Mouse (Mus musculus): ENCODE measurements around the gene Ankrd54. TPM values are rescaled to one million over a fixed set of nuclear protein-coding genes. Genes with fewer than 3 reads are reported as not detected.

The Ankrd54 gene
- polyA plus RNA-seq, 1 experiment, result 50.8 TPM

- no peak for DNase-seq (ENCODE audit: low read depth, low spot score)
- 84% methylated on average over 7 of the region's 7 CpGs for WGBS
Observed at GRCm38 (mm10) chr15:79079567-79079966, 16.9 kb upstream of the Ankrd54 start.

GRCm38 (mm10) chr15:79075658-79076365 lies 13.1 kb upstream of the Ankrd54 start:
- 16% methylated on average over 15 of the region's 15 CpGs for WGBS
- DNase-seq (ENCODE audit: low read depth, low spot score), result no peak

GRCm38 (mm10) chr15:79074913-79075532 lies 12.3 kb upstream of the Ankrd54 start, which contains the start of gene Eif3l:
Eif3l (plus strand) TSS chr15:79075179.
- DNase-seq (ENCODE audit: low read depth, low spot score), result peak; percentile 62
- WGBS, result under 1% methylated on average over 49 of the region's 49 CpGs

GRCm38 (mm10) chr15:79074446-79074845 lies 11.8 kb upstream of the Ankrd54 start:
- WGBS, result 35% methylated on average over 10 of the region's 10 CpGs

GRCm38 (mm10) chr15:79073752-79074151 lies 11.1 kb upstream of the Ankrd54 start:
- no peak for DNase-seq (ENCODE audit: low read depth, low spot score)

More at GRCm38 (mm10) chr15:79074446-79074845, 11.8 kb upstream of the Ankrd54 start:
- no peak for DNase-seq (ENCODE audit: low read depth, low spot score)

- DNase-seq (ENCODE audit: low read depth, low spot score), result no peak
- WGBS, result 62% methylated on average over 5 of the region's 5 CpGs
Observed at GRCm38 (mm10) chr15:79071117-79072039, 8.7 kb upstream of the Ankrd54 start.

- WGBS, result 75% methylated on average over 3 of the region's 3 CpGs
- DNase-seq (ENCODE audit: low read depth, low spot score), result no peak
Observed at GRCm38 (mm10) chr15:79068416-79068815, 5.7 kb upstream of the Ankrd54 start.

GRCm38 (mm10) chr15:79067631-79068030 lies 4.9 kb upstream of the Ankrd54 start:
- DNase-seq (ENCODE audit: low read depth, low spot score), result no peak
- 64% methylated on average over 3 of the region's 3 CpGs for WGBS

- no peak for DNase-seq (ENCODE audit: low read depth, low spot score)
- WGBS, result 72% methylated on average over 2 of the region's 2 CpGs
Observed at GRCm38 (mm10) chr15:79066276-79066675, 3.6 kb upstream of the Ankrd54 start.

GRCm38 (mm10) chr15:79065086-79065770 lies 2.5 kb upstream of the Ankrd54 start:
- 52% methylated on average over 8 of the region's 8 CpGs for WGBS
- no peak for DNase-seq (ENCODE audit: low read depth, low spot score)

- no peak for DNase-seq (ENCODE audit: low read depth, low spot score)
- 7% methylated on average over 14 of the region's 14 CpGs for WGBS
Observed at GRCm38 (mm10) chr15:79063160-79063740, 557 bp upstream of the Ankrd54 start.

GRCm38 (mm10) chr15:79060887-79061565 lies 1.7 kb downstream of the Ankrd54 start:
- no peak for DNase-seq (ENCODE audit: low read depth, low spot score)
- WGBS, result 62% methylated on average over 14 of the region's 14 CpGs

- WGBS, result 97% methylated on average over 6 of the region's 6 CpGs
Observed at GRCm38 (mm10) chr15:79057850-79058249, 4.8 kb downstream of the Ankrd54 start.

GRCm38 (mm10) chr15:79056601-79057000 lies 6.1 kb downstream of the Ankrd54 start:
- no peak for DNase-seq (ENCODE audit: low read depth, low spot score)
- 92% methylated on average over 7 of the region's 7 CpGs for WGBS

More at GRCm38 (mm10) chr15:79057850-79058249, 4.8 kb downstream of the Ankrd54 start:
- DNase-seq (ENCODE audit: low read depth, low spot score), result no peak

GRCm38 (mm10) chr15:79052366-79052765 lies 10.3 kb downstream of the Ankrd54 start:
- no peak for DNase-seq (ENCODE audit: low read depth, low spot score)
- WGBS, result 98% methylated on average over 2 of the region's 2 CpGs

GRCm38 (mm10) chr15:79051461-79052360 lies 11.0 kb downstream of the Ankrd54 start:
- no peak for DNase-seq (ENCODE audit: low read depth, low spot score)
- WGBS, result 47% methylated on average over 13 of the region's 13 CpGs

- DNase-seq (ENCODE audit: low read depth, low spot score), result no peak
- 46% methylated on average over 2 of the region's 2 CpGs for WGBS
Observed at GRCm38 (mm10) chr15:79050964-79051363, 11.7 kb downstream of the Ankrd54 start.

Data from large intestine, adult 2 months (tissue).